Mouse (Mus musculus): ENCODE data around the gene Card9. TPM values are rescaled to one million over a fixed set of nuclear protein-coding genes. Genes with fewer than 3 reads are reported as not detected.
"Not testable (repeated sequence)": the region's sequence is repeated elsewhere in the genome, so short reads cannot be mapped to it uniquely, and the experiment has no call there.

Card9 gene
- 1 to 10 TPM; 1.3 to 1.9 TPM for total RNA-seq (2021)
- long read RNA-seq, experiment 1: 0 reads
- long read RNA-seq, experiment 2: 0 reads

DNA sequence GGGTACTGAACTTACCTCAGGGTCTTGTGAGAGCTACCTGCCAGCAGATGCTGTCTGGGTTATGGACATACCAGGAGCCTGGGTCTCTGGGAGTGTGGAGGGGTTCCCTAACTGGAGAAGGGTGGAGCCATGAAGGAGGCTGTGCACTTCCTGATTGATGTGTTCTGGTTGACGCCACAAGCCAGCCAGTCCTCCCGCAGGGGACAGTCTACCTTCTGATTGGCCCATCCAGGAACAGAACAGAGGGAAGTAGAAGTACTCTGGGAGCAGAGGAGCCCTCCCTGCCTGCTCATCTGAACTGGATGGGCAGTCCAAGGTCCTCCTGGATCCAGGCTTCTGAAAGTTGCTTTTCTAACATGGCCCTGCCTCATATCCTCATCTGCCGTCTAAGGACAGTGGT is at the start of gene Card9:
Gene Card9 (minus strand): TSS at position 147 of the 400 bp plus-strand sequence.
- no peak for DNase-seq

DNA sequence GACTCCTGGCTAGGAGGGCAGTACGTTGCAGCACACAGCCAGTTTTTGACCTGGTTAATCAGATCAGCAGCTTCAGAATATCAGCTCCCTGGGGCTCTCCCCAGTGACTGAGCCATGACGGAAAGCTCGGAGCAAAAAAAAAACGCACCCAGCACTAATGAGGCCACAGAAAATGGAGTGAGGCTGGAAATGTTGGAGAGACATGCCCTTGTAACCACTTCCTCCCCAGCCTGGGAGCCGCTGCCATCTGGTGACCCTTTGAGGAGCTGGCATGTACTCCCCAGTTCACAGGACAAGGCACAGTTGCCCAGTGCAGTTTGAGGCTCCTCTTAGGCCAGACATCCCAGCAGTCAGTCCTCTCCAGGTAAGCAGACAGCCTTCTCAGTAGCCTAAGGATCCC is 49.4 kb upstream of the Card9 start:
- no peak for DNase-seq

GRCm38 (mm10) chr2:26409362-26409761 is 48.6 kb upstream of the Card9 start:
- DNase-seq: no peak

DNA sequence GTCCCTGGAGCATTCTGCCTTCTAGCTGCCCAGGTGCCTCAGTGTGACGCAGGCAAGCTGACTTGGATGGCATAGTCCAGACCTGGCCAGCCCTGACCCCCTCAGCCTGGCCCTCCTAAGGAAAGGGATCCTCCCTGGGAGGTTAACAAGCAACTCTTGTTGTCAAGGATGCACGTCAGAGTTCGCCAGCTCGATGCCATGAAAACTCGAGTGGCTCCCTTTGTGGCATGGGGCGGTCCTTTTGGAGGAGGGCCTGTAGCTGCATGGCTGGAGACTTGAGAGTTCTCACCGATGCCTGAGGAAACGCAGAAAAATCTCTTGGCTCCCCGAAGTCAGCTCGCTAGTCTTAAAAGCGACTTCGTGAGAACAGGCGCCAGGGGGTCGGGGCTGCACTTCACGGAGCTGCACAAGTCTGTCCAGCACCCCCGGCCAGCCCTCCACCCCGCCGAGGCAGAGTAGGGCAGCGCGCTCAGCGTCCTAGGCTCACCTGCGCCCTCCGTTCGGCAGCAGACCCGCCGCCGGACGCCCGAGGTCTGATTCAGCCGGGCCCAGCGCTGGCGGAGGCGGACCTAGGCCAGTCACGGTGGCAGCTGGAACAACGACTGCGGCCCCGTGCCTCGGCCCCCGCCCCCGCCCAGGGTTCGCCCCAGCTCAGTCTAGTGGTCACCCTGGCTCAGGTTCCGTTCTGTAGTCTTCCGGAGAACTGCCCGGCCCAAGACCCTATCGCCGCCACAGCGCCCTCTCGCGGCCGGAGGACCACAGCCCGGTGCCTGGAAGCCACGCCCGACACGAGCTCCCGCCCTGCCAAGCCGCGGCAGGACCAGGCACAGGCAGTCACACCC is 48.0 kb upstream of the Card9 start, which contains the start of gene Inpp5e:
Gene Inpp5e (minus strand): TSS at position 689 of the 842 bp plus-strand sequence.
- DNase-seq: peak; percentile 99

DNA sequence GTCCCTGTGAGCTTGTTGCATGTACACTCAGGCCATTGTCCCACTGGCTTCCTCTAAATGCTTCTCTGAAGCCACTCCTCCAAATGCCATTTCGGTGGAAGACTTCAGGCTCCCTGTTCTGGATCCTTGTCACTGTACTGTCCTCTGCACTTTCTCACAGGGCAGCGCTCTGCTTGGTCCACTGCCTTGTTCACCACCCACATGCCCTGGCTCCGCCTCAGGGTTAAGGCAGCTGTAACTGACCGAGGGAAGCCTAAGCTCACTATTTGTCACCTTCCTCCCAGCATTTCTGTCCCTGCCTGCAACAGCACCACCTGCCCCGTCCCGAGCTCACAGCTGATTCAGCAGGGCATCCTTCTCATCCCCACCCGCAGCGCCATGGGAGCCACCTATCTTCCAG is 42.6 kb upstream of the Card9 start:
- no peak for DNase-seq

DNA sequence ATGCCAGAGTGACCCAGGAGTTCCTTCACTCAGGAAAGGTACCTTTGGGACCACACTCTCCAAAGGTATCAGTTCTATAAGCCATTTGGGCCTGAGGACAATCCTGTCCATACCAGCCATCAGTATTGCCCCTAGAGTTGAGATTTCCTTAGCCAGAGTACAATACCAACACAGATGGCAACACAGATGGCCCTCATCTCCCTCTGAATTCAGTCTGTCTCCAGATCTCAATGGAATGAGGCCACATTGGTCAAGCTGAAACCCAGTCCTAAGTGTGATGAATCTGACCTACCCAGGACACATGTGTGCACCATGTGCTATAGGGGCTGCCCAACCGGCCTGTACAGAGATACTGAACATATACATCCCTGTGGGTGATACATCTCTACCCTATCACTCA is 41.5 kb upstream of the Card9 start:
- no peak for DNase-seq

DNA sequence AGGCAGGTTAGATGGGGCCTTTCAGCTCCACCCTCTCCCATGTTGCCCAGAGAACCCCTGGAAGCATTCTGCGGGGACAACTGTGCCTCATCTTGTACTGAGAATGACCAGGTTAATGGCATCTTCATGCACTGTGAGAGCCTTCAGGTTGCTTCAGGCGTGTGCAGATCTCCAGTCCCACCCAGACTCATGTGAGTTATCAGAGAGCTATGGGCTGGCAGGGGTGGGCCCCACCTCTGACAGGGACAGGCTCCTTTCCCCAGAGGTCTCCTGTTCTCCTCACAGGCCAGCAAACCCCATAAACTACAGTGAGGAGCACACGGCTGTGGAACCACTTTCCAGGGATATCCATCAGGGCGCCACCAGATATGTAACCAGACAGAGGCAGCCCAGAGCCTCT is 40.3 kb upstream of the Card9 start:
- DNase-seq: no peak

GRCm38 (mm10) chr2:26400296-26400695 is 39.6 kb upstream of the Card9 start:
- no peak for DNase-seq

DNA sequence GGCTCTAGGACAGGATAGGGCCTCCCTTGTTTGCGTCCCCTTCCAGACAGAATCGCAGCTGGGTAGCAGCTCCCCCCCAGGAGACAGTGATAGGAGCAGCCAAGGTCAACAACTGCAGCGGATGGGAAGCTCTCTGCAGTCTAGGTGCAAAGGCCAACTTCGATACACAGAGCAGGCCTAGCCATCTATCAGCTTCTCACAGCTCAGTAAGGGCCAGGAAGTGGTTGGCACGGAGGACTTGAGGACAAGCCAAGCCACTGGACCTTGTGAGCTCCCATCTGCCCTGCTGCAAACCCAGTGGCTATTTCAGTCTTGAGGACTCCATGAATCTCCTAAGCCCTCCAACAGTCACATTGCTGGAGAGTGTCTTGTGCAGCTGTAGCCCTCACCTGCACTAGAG is 38.9 kb upstream of the Card9 start:
- DNase-seq: no peak

- no peak for DNase-seq
Observed at GRCm38 (mm10) chr2:26398978-26399377, 38.3 kb upstream of the Card9 start.

GRCm38 (mm10) chr2:26391617-26392016 is 30.9 kb upstream of the Card9 start:
- DNase-seq: no peak

- DNase-seq: no peak
Observed at GRCm38 (mm10) chr2:26390954-26391353, 30.2 kb upstream of the Card9 start.

GRCm38 (mm10) chr2:26389154-26389690 is 28.5 kb upstream of the Card9 start, which contains the start of the genes Entr1 and Pmpca:
Gene Entr1 (minus strand): TSS chr2:26389316.
Gene Pmpca (plus strand): TSS chr2:26389339.
- DNase-seq: peak; percentile 90 to 93

DNA sequence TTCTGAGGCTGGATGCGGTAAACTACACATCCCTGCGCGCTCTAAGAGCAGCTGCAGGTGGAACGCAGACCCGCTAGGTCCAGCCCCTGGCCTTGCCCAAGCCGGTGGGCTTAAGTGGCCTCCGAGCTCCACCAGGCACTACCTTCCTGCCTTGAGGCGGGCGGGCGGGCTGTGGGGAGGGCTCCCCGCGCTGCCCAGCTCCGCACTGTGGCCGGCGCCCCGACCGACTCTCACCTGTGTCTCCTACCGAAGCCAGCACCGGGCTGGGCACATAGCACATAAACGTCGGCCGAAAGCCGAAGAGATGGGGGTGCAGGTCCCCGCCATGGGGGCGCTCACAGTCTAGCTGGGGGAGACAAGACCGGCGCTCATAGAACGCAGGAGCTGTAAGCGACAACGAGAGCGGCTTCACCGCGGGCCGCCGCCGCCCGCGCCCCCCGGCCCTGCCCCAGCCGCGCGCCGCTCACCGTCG is 28.0 kb upstream of the Card9 start:
- peak; percentile 24 to 53 for DNase-seq

- no peak for DNase-seq
Observed at GRCm38 (mm10) chr2:26387713-26388112, 27.0 kb upstream of the Card9 start.

GRCm38 (mm10) chr2:26380871-26381270 is 20.2 kb upstream of the Card9 start:
- not testable (repeated sequence) for DNase-seq

DNA sequence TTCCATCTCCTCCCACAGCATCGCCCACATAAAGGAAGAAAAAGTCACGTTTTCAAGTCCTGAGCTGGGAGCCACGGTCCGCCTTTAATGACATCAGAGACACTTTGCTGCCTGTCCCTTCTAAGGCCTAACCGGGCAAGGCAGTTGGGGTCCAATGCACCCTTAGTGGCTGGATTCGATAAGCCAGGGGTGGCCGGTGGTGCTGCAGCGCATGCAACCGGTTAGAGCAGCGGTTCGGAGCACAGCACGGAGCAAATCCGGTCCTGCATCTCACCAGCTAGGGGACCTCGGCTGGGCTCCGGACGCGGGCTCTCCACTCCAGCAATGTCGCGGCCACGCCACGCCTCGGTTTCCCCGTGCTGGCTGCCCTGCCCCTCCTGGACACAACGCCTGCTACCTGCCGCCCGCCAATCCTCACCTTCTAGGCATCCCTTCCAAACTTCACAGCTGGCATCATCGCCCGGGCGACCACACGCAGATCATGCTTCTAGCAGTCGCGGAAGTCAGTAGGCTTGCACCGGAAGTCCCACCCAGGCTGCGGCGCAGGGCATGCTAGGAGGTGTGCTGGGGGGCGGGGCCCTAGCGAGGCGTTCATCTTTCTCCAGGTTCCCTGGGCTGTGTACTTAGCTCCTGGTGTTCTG is 19.5 kb upstream of the Card9 start, which contains the start of gene Snapc4:
Gene Snapc4 (minus strand): TSS at position 523 of the 641 bp plus-strand sequence.
- peak; percentile 92 to 94 for DNase-seq

GRCm38 (mm10) chr2:26372396-26372795 is 11.7 kb upstream of the Card9 start:
- no peak for DNase-seq

DNA sequence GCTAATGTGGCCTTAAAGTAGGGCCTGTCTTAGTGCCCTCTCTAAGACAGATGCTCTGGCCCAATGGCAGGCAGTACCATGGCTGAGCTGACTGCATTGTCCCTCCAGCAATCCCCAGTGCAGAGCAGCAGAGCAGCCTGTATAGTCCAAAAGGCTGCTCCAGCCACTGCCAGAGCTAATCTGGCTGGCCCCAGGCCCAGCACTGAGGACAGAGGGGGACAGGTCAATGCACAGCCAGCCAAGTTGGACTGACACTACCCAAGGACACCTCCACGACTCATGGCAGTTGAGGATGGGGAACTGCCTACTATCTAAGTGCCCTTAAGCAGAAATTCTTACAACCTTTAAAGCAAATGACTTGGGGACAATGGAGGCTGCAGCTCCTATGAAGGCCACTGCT is 7.9 kb upstream of the Card9 start:
- DNase-seq: peak in 1 of 2 experiments; percentile 38

GRCm38 (mm10) chr2:26367911-26368310 is 7.2 kb upstream of the Card9 start:
- no peak for DNase-seq

- peak; percentile 84 to 88 for DNase-seq
Observed at GRCm38 (mm10) chr2:26364738-26365465, 4.2 kb upstream of the Card9 start.

- DNase-seq: no peak
Observed at GRCm38 (mm10) chr2:26363481-26363880, 2.8 kb upstream of the Card9 start.

Data from adrenal gland, postnatal 36 days (tissue).